27 mouse cellular contexts compared by ENCODE assay signal in the genomic region with DNA sequence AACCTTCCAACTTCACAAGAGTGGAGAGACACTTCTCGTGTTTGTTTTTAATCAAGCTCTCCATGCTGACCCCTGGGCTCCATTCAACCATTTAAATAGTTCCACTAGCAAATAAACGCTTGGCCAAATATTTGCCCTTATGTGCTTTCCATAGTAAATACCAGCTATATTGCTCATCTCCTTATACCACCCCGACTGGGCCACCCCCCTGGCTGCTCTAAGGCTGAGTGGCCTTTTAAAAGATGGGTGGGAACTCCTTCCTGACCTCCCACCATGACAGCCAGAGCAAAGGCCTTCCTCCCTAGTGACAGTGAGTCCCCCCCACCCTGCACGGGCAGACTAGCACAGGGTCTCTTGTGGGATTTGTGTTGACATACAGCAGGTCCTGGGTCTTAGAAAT. TPM values are rescaled to one million over a fixed set of nuclear protein-coding genes. Genes with fewer than 3 reads are reported as not detected.
DNase-seq lines count a peak whose midpoint lies in the region; ATAC-seq and TF ChIP-seq lines count a peak whose summit lies in the region.
"Had no signal": no experiment of that assay in that cellular context is flagged by ENCODE, and none has a peak within 500 bp of the region (broad histone marks: within the 10 kb centered on the region; RNA-seq: fewer than 3 reads in every experiment).

No protein-coding gene starts in this region.

- TF ChIP-seq EP300 in lung, postnatal 0 days (IDR thresholded peaks at IDR 0.05): no peak
- no peak for TF ChIP-seq EP300 in stomach, postnatal 0 days (optimal IDR thresholded peaks at IDR 0.05)

- no peaks in the 10 kb centered on the region for H3K36me3 ChIP-seq in kidney, embryonic 14.5 days (ENCODE audit: control insufficient read depth, insufficient read depth, low read length)
- no peaks in the 10 kb centered on the region for H3K36me3 ChIP-seq in kidney, postnatal 0 days (ENCODE audit: insufficient read depth, low read length)
- H3K36me3 ChIP-seq in kidney, adult 2 months (ENCODE audit: control insufficient read depth, insufficient read depth, low read length): no peaks in the 10 kb centered on the region
- no peaks in the 10 kb centered on the region for H3K36me3 ChIP-seq in lung, postnatal 0 days (ENCODE audit: insufficient read depth, low read length)
- no peaks in the 10 kb centered on the region for H3K36me3 ChIP-seq in stomach, postnatal 0 days (ENCODE audit: control insufficient read depth, insufficient read depth, low read length)
- H3K36me3 ChIP-seq: embryonic facial prominence, embryonic 12.5 days; embryonic facial prominence, embryonic 15.5 days; heart, embryonic 10.5 days; heart, embryonic 13.5 days; hindbrain, embryonic 10.5 days; hindbrain, embryonic 13.5 days had no signal

- TF ChIP-seq POLR2A in kidney, adult 2 months (IDR thresholded peaks at IDR 0.05; ENCODE audit: low read depth, low read length): no peak

- H3K9me3 ChIP-seq in kidney, embryonic 14.5 days (ENCODE audit: control insufficient read depth, low read length): no peaks in the 10 kb centered on the region
- no peaks in the 10 kb centered on the region for H3K9me3 ChIP-seq in kidney, postnatal 0 days (replicated peaks; ENCODE audit: low read length)
- H3K9me3 ChIP-seq in lung, postnatal 0 days (ENCODE audit: low read length): no peaks in the 10 kb centered on the region
- H3K9me3 ChIP-seq in stomach, postnatal 0 days (ENCODE audit: control insufficient read depth, low read length): no peaks in the 10 kb centered on the region
- H3K9me3 ChIP-seq: embryonic facial prominence, embryonic 12.5 days; embryonic facial prominence, embryonic 15.5 days; heart, embryonic 10.5 days; heart, embryonic 13.5 days; hindbrain, embryonic 10.5 days had no signal

- no peak overlapping the region for H3K4me2 ChIP-seq in kidney, embryonic 14.5 days (replicated peaks; ENCODE audit: low read depth, low read length)
- no peak overlapping the region for H3K4me2 ChIP-seq in kidney, postnatal 0 days (ENCODE audit: low read length)
- H3K4me2 ChIP-seq in lung, postnatal 0 days (replicated peaks; ENCODE audit: low read depth, low read length): no peak overlapping the region
- H3K4me2 ChIP-seq in stomach, postnatal 0 days (replicated peaks; ENCODE audit: low read depth): no peak overlapping the region
- H3K4me2 ChIP-seq: embryonic facial prominence, embryonic 12.5 days; embryonic facial prominence, embryonic 15.5 days; heart, embryonic 13.5 days; hindbrain, embryonic 13.5 days had no signal

- no peak for TF ChIP-seq CTCF in kidney, postnatal 0 days (IDR thresholded peaks at IDR 0.05; ENCODE audit: low read depth)
- TF ChIP-seq CTCF in kidney, adult 2 months (conservative IDR thresholded peaks at IDR 0.05; ENCODE audit: insufficient read depth, insufficient read length, low read depth, low read length): no peak
- no peak for TF ChIP-seq CTCF in lung, postnatal 0 days (IDR thresholded peaks at IDR 0.05)
- TF ChIP-seq CTCF in stomach, postnatal 0 days (IDR thresholded peaks at IDR 0.05; ENCODE audit: low read depth): no peak

- no peak overlapping the region for H3K9ac ChIP-seq in kidney, embryonic 14.5 days (ENCODE audit: low read depth, low read length)
- no peak overlapping the region for H3K9ac ChIP-seq in kidney, postnatal 0 days (ENCODE audit: low read depth, low read length)
- no peak overlapping the region for H3K9ac ChIP-seq in lung, postnatal 0 days (replicated peaks; ENCODE audit: low read depth)
- no peak overlapping the region for H3K9ac ChIP-seq in stomach, postnatal 0 days (ENCODE audit: low read length)
- H3K9ac ChIP-seq: embryonic facial prominence, embryonic 12.5 days; embryonic facial prominence, embryonic 15.5 days; forebrain, postnatal 0 days; heart, embryonic 13.5 days; hindbrain, embryonic 13.5 days had no signal

- ATAC-seq in kidney, embryonic 14.5 days (ENCODE audit: low FRiP score, low TSS enrichment): peak; percentile 52; the same call in 1 of the 2 replicates
- 0 out of 2 replicates have a peak, but pooled peaks have one; percentile 36 for ATAC-seq in kidney, postnatal 0 days (replicated peaks; ENCODE audit: low FRiP score, low read depth)
- ATAC-seq in lung, postnatal 0 days: peak; percentile 28; the same call in 1 of the 2 replicates
- peak; percentile 12; the same call in 1 of the 2 replicates for ATAC-seq in stomach, postnatal 0 days (ENCODE audit: low FRiP score, low TSS enrichment)
- ATAC-seq: CD4-positive, CD25-positive, alpha-beta regulatory T cell, adult 4 months; forebrain, embryonic 14.5 days; forebrain, postnatal 0 days had no signal

- H3K4me3 ChIP-seq in kidney, embryonic 14.5 days (ENCODE audit: low read length): no peak overlapping the region
- no peak overlapping the region for H3K4me3 ChIP-seq in kidney, postnatal 0 days (replicated peaks; ENCODE audit: low read depth, low read length)
- no peak overlapping the region for H3K4me3 ChIP-seq in kidney, adult 2 months (ENCODE audit: insufficient read depth, low read depth, low read length)
- H3K4me3 ChIP-seq in lung, postnatal 0 days (ENCODE audit: low read depth, low read length): no peak overlapping the region
- H3K4me3 ChIP-seq in stomach, postnatal 0 days (ENCODE audit: low read depth, low read length): no peak overlapping the region
- H3K4me3 ChIP-seq: embryonic facial prominence, embryonic 12.5 days; embryonic facial prominence, embryonic 15.5 days; gastrocnemius, adult 2 months; heart, embryonic 10.5 days; heart, embryonic 13.5 days; hindbrain, embryonic 10.5 days; hindbrain, embryonic 13.5 days had no signal

- no peak overlapping the region for H3K27ac ChIP-seq in kidney, embryonic 14.5 days (ENCODE audit: low read depth, low read length)
- no peak overlapping the region for H3K27ac ChIP-seq in kidney, postnatal 0 days
- no peak overlapping the region for H3K27ac ChIP-seq in kidney, adult 2 months (ENCODE audit: insufficient read depth, low read depth, low read length)
- no peak overlapping the region for H3K27ac ChIP-seq in lung, postnatal 0 days (ENCODE audit: low read length)
- H3K27ac ChIP-seq in stomach, postnatal 0 days (replicated peaks): no peak overlapping the region
- H3K27ac ChIP-seq: embryonic facial prominence, embryonic 12.5 days; embryonic facial prominence, embryonic 15.5 days; gastrocnemius, adult 2 months; heart, embryonic 10.5 days; heart, embryonic 13.5 days; hindbrain, embryonic 10.5 days; hindbrain, embryonic 13.5 days had no signal

- H3K4me1 ChIP-seq in kidney, embryonic 14.5 days (ENCODE audit: control insufficient read depth, insufficient read depth, low read length): peaks cover 9% of the 10 kb centered on the region
- no peaks in the 10 kb centered on the region for H3K4me1 ChIP-seq in kidney, postnatal 0 days (replicated peaks; ENCODE audit: insufficient read depth, low read length)
- no peaks in the 10 kb centered on the region for H3K4me1 ChIP-seq in kidney, adult 2 months (ENCODE audit: control insufficient read depth, insufficient read depth, low read length)
- H3K4me1 ChIP-seq in lung, postnatal 0 days (ENCODE audit: insufficient read depth, low read depth, low read length): no peaks in the 10 kb centered on the region
- no peaks in the 10 kb centered on the region for H3K4me1 ChIP-seq in stomach, postnatal 0 days (replicated peaks; ENCODE audit: control insufficient read depth, insufficient read depth)

- 29% methylated on average over 4 of the region's 4 CpGs for WGBS in kidney, embryonic 14.5 days
- 29% methylated on average over 4 of the region's 4 CpGs for WGBS in kidney, postnatal 0 days
- WGBS in kidney, adult 2 months: 42% methylated on average over 4 of the region's 4 CpGs
- WGBS in lung, postnatal 0 days: 32% methylated on average over 4 of the region's 4 CpGs
- WGBS in stomach, postnatal 0 days: 39% methylated on average over 4 of the region's 4 CpGs

- no peak for DNase-seq in kidney, adult 9 months
- DNase-seq in kidney, postnatal 0 days (ENCODE audit: low spot score): peak; percentile 48
- no peak for DNase-seq in kidney, adult 2 months
- peak; percentile 5 for DNase-seq in lung, postnatal 0 days (ENCODE audit: low spot score)
- DNase-seq in lung, postnatal 4 days: no peak
- no peak for DNase-seq in stomach, postnatal 0 days (ENCODE audit: low spot score)
- DNase-seq in layer of hippocampus, adult 9-11 months: no peak
- DNase-seq: adrenal gland, adult 2 months; adrenal gland, postnatal 14 days; cerebellum, adult 11 months; cerebellum, adult 2 months; cerebellum, adult 9-11 months; cerebellum, postnatal 25 days; forebrain, postnatal 0 days; gastrocnemius, adult 2 months; gastrocnemius, postnatal 14 days; heart, adult 18-20 months had no signal

- no peaks in the 10 kb centered on the region for H3K27me3 ChIP-seq in kidney, embryonic 14.5 days (ENCODE audit: control insufficient read depth, insufficient read depth, low read length)
- no peaks in the 10 kb centered on the region for H3K27me3 ChIP-seq in kidney, postnatal 0 days (ENCODE audit: insufficient read depth, low read length)
- no peaks in the 10 kb centered on the region for H3K27me3 ChIP-seq in kidney, adult 2 months (replicated peaks; ENCODE audit: control insufficient read depth, insufficient read depth, low read length)
- H3K27me3 ChIP-seq in lung, postnatal 0 days (replicated peaks; ENCODE audit: insufficient read depth, low read length): no peaks in the 10 kb centered on the region
- no peaks in the 10 kb centered on the region for H3K27me3 ChIP-seq in stomach, postnatal 0 days (ENCODE audit: control insufficient read depth, insufficient read depth, low read length)
- H3K27me3 ChIP-seq: embryonic facial prominence, embryonic 12.5 days; embryonic facial prominence, embryonic 15.5 days; heart, embryonic 13.5 days; hindbrain, embryonic 13.5 days had no signal

RNA-seq across cellular contexts. Expression of a gene that starts 37.1 kb away (rescaled TPM):
- 1.3 and 1.4 TPM in 2 replicates for polyA plus RNA-seq in kidney, embryonic 14.5 days (2014; fragmentation: Nextera tagmentation; extraction: Ambion mirVana)
- 1.4 and 2.3 TPM in 2 replicates for polyA plus RNA-seq in kidney, postnatal 0 days (2015; fragmentation: Nextera tagmentation; extraction: Ambion mirVana)
- 0.66 and 1.1 TPM in 2 replicates for polyA plus RNA-seq in kidney, adult 2 months (2012; rRNA removed)
- polyA plus RNA-seq in lung, postnatal 0 days (2015; fragmentation: Nextera tagmentation; extraction: Ambion mirVana): 0.86 and 0.95 TPM in 2 replicates
- 1.7 TPM in 2 replicates for polyA plus RNA-seq in stomach, postnatal 0 days (2015; fragmentation: Nextera tagmentation; extraction: Ambion mirVana)
- polyA plus RNA-seq: CD4-positive, CD25-positive, alpha-beta regulatory T cell, adult 4 months; heart, postnatal 0 days had no signal

Comparison
In these comparisons a context has a peak if more than half of its experiments do, and no peak if none do; other contexts are left out.
1. DNase-seq: peak in kidney, postnatal 0 days (single experiment) and lung, postnatal 0 days (single experiment); none in kidney, adult 9 months (single experiment), kidney, adult 2 months (single experiment), lung, postnatal 4 days (0 of 2), stomach, postnatal 0 days (single experiment) and layer of hippocampus, adult 9-11 months (single experiment).
2. Peak in every context shown above with its lines, with median percentiles within 50 percentile points of each other: ATAC-seq.